Mouse (Mus musculus) cortical plate, adult 2 months (tissue): ENCODE measurements around the gene Zfp746. TPM values are rescaled to one million over a fixed set of nuclear protein-coding genes. Genes with fewer than 3 reads are reported as not detected.

ENCODE experiments used
- H3K27ac ChIP-seq: fragments of 200-500 bp; 2 replicates; pipeline ENCODE4 v1.5.1; 2012; ENCODE audit warnings: low read length, control low read depth, inconsistent platforms; ENCODE audit not compliant: insufficient read depth
- H3K4me1 ChIP-seq: fragments of 200-500 bp; 2 replicates; pipeline ENCODE4 v1.6.1; 2011; ENCODE audit warnings: low read length; ENCODE audit not compliant: control insufficient read depth, insufficient read depth
- H3K4me3 ChIP-seq: fragments of 200-500 bp; 2 replicates; pipeline ENCODE4 v1.5.1; 2011; ENCODE audit warnings: mild to moderate bottlenecking, low read length, control low read depth; ENCODE audit not compliant: insufficient read depth
- CTCF ChIP-seq: fragments of 200-500 bp; IDR thresholded peaks from 2 replicates; pipeline ENCODE4 v1.5.1; 2011; ENCODE audit warnings: mild to moderate bottlenecking, control low read depth, low read length; ENCODE audit not compliant: insufficient read depth; ENCODE audit errors: extremely low read depth
- POLR2A ChIP-seq: fragments of 200-500 bp; IDR thresholded peaks from 2 replicates; pipeline ENCODE4 v1.6.1; 2011; ENCODE audit warnings: mild to moderate bottlenecking, low read length, control low read depth; ENCODE audit not compliant: insufficient read depth; ENCODE audit errors: extremely low read depth
- polyA plus RNA-seq: library from polyadenylated mRNA; depleted of rRNA; stranded (reverse); fragments of >200 nt; gene quantifications from 2 replicates; pipeline ENCODE4 v1.2.3, GENCODE M21; 2012

The Zfp746 gene
- polyA plus RNA-seq, 1 experiment = 27.0 TPM

GRCm38 (mm10) chr6:48047450-48048351 lies 38.7 kb downstream of the Zfp746 start:
- TF ChIP-seq POLR2A (no peak), CTCF (no peak)
- H3K4me3 ChIP-seq = peak overlapping the region; percentile 83
- H3K27ac ChIP-seq = peak overlapping the region; percentile 42; the same call in 1 of the 2 replicates

GRCm38 (mm10) chr6:48047114-48047449 lies 39.3 kb downstream of the Zfp746 start:
- peak overlapping the region; percentile 83 for H3K4me3 ChIP-seq
- peak overlapping the region; percentile 42; the same call in 1 of the 2 replicates for H3K27ac ChIP-seq
- TF ChIP-seq POLR2A = no peak
- H3K4me1 ChIP-seq = no peaks in the 10 kb centered on the region

More at GRCm38 (mm10) chr6:48047450-48048351, 38.7 kb downstream of the Zfp746 start:
- H3K4me1 ChIP-seq = no peaks in the 10 kb centered on the region

- Histone ChIP-seq H3K4me1 (no peaks in the 10 kb centered on the region), H3K4me3 (no peak overlapping the region), H3K27ac (no peak overlapping the region)
- TF ChIP-seq POLR2A = no peak
- no peak for TF ChIP-seq CTCF
Observed at GRCm38 (mm10) chr6:48032661-48033060, 53.7 kb downstream of the Zfp746 start.

GRCm38 (mm10) chr6:48025905-48026660 lies 60.3 kb downstream of the Zfp746 start:
- no peak overlapping the region for H3K4me3 ChIP-seq
- TF ChIP-seq CTCF = no peak
- TF ChIP-seq POLR2A = no peak
- no peak overlapping the region for H3K27ac ChIP-seq
- no peaks in the 10 kb centered on the region for H3K4me1 ChIP-seq

GRCm38 (mm10) chr6:48024994-48025345 lies 61.4 kb downstream of the Zfp746 start:
- TF ChIP-seq POLR2A (no peak), CTCF (no peak)
- Histone ChIP-seq H3K4me1 (no peaks in the 10 kb centered on the region), H3K27ac (no peak overlapping the region), H3K4me3 (no peak overlapping the region)

- Histone ChIP-seq H3K27ac (no peak overlapping the region), H3K4me3 (no peak overlapping the region), H3K4me1 (no peaks in the 10 kb centered on the region)
- TF ChIP-seq CTCF (no peak), POLR2A (no peak)
Observed at GRCm38 (mm10) chr6:48024330-48024993, 61.9 kb downstream of the Zfp746 start.

GRCm38 (mm10) chr6:48022672-48023071 lies 63.7 kb downstream of the Zfp746 start:
- no peak for TF ChIP-seq CTCF
- no peak for TF ChIP-seq POLR2A
- Histone ChIP-seq H3K4me3 (no peak overlapping the region), H3K4me1 (no peaks in the 10 kb centered on the region), H3K27ac (no peak overlapping the region)

- no peak for TF ChIP-seq CTCF
- TF ChIP-seq POLR2A = no peak
- H3K4me3 ChIP-seq = no peak overlapping the region
- H3K27ac ChIP-seq = no peak overlapping the region
- H3K4me1 ChIP-seq = no peaks in the 10 kb centered on the region
Observed at GRCm38 (mm10) chr6:48021678-48022077, 64.7 kb downstream of the Zfp746 start.

- H3K4me1 ChIP-seq = no peaks in the 10 kb centered on the region
- H3K27ac ChIP-seq = no peak overlapping the region
- TF ChIP-seq CTCF (no peak), POLR2A (no peak)
- H3K4me3 ChIP-seq = no peak overlapping the region
Observed at GRCm38 (mm10) chr6:48020006-48020405, 66.4 kb downstream of the Zfp746 start.
